Mouse (Mus musculus): ENCODE results near the gene Brd3.

GRCm38 (mm10) chr2:27441767-27442707 lies 65.4 kb downstream of the Brd3 start, which contains the start of gene Brd3os:
- no peak for TF ChIP-seq CTCF (IDR thresholded peaks at IDR 0.05; ENCODE audit: borderline replicate concordance, extremely low read depth, insufficient read depth, insufficient read length)
- peak; percentile 67; the same call in 1 of the 2 replicates for TF ChIP-seq POLR2A (IDR thresholded peaks at IDR 0.05; ENCODE audit: borderline replicate concordance, extremely low read depth, insufficient read depth, insufficient read length, poor library complexity, severe bottlenecking)

Data from brain, embryonic 14.5 days (tissue).